Mouse (Mus musculus) heart, embryonic 13.5 days (tissue): Measurements from ENCODE around the gene Rnf214. TPM values are rescaled to one million over a fixed set of nuclear protein-coding genes. Genes with fewer than 3 reads are reported as not detected.

ENCODE experiments used
- ATAC-seq: fragments of 200-750 bp; cut with Nextera tagmentation; 2 replicates; pipeline ENCODE4 v1.8.0; 2017; ENCODE audit warnings: moderate TSS enrichment; ENCODE audit not compliant: insufficient number of reproducible peaks, low FRiP score, low TSS enrichment; ENCODE audit errors: extremely low read depth
- H3K27ac ChIP-seq: fragments of 300-500 bp; sonication (generic); replicated peaks from 2 replicates; pipeline ENCODE4 v1.5.1; 2015; ENCODE audit warnings: moderate library complexity, mild to moderate bottlenecking, inconsistent platforms
- H3K27me3 ChIP-seq: fragments of 300-500 bp; sonication (generic); replicated peaks from 2 replicates; pipeline ENCODE4 v1.6.1; 2015; ENCODE audit warnings: mild to moderate bottlenecking, inconsistent platforms
- H3K36me3 ChIP-seq: fragments of 300-500 bp; sonication (generic); 2 replicates; pipeline ENCODE4 v1.6.1; 2015; ENCODE audit warnings: mild to moderate bottlenecking, inconsistent platforms
- H3K4me1 ChIP-seq: fragments of 300-500 bp; sonication (generic); 2 replicates; pipeline ENCODE4 v1.6.1; 2015; ENCODE audit warnings: inconsistent platforms
- H3K4me2 ChIP-seq: fragments of 300-500 bp; sonication (generic); 2 replicates; pipeline ENCODE4 v1.6.1; 2015; ENCODE audit warnings: inconsistent platforms, mild to moderate bottlenecking, moderate library complexity
- H3K4me3 ChIP-seq: fragments of 300-500 bp; sonication (generic); 2 replicates; pipeline ENCODE4 v1.5.1; 2015; ENCODE audit warnings: moderate library complexity, mild to moderate bottlenecking, inconsistent platforms
- H3K9ac ChIP-seq: fragments of 300-500 bp; sonication (generic); 2 replicates; pipeline ENCODE4 v1.6.1; 2015; ENCODE audit warnings: inconsistent platforms, mild to moderate bottlenecking, moderate library complexity
- H3K9me3 ChIP-seq: fragments of 300-500 bp; sonication (generic); 2 replicates; pipeline ENCODE4 v1.6.1; 2016; ENCODE audit warnings: inconsistent platforms
- WGBS: fragments of 180-500 bp; shearing (Covaris S2); methylation state at CpG from one replicate; pipeline ENCODE4 v1.1.7; 2015; ENCODE audit warnings: mixed read lengths; 5-methylcytosine and 5-hydroxymethylcytosine counted together
- polyA plus RNA-seq: library from polyadenylated mRNA; unstranded; fragments of >200 nt; fragmentation: Nextera tagmentation; extraction: Ambion mirVana; gene quantifications from 2 replicates; pipeline ENCODE4 v1.2.1, GENCODE M21; 2015

Rnf214 gene
- polyA plus RNA-seq, 1 experiment from 2014 or later, result 40.0 TPM

DNA sequence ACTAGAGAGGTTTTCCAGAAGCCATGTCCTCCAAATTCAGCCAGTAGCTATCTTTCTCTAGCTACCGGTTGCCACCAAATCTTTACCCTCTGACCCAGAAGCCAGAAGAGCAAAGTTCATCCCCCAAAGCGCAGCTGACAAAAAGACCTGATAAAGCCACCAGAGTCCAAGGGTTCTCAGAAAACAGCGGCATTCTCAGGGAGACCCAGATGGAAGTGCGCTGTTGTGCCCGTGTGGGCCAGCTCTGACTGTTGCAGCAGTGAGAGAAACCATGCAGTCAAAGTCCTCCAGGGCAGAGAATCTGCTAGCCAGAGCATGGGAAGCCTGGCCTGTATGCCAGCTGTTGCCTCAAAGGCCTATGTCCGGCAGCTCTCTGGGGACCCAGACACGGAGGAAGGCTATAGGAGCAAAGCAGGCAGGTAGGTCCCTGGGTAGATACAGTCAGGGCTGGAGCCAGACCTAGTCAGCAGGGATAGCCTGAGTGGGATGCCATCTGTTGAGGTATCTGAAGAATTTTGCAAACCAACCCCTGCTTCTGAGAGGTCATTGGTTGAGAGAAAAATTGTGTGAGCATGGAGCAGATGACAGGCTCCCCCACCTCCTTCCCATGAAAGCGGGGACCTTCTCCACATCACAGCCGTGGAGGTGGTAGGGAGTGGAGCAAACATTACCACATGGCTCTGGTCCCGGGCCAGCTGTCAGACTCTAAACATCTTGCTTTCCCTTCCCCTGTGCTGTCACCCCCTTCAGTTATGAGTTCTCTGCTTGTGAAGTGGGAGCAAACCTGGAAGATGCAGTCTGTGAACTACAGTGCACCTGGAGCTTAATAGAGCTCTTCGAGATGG, 26.1 kb upstream of the Rnf214 start:
- Histone ChIP-seq H3K4me3 (peak overlapping the region; percentile 48), H3K27me3 (no peaks in the 10 kb centered on the region), H3K9ac (peak overlapping the region; percentile 64), H3K27ac (peak overlapping the region; percentile 8; the same call in 1 of the 2 replicates), H3K4me2 (peak overlapping the region; percentile 73), H3K4me1 (peaks cover 46% of the 10 kb centered on the region), H3K9me3 (no peaks in the 10 kb centered on the region), H3K36me3 (peaks cover 40% of the 10 kb centered on the region)
- 47% methylated on average over 11 of the region's 11 CpGs for WGBS
- no peak for ATAC-seq

DNA sequence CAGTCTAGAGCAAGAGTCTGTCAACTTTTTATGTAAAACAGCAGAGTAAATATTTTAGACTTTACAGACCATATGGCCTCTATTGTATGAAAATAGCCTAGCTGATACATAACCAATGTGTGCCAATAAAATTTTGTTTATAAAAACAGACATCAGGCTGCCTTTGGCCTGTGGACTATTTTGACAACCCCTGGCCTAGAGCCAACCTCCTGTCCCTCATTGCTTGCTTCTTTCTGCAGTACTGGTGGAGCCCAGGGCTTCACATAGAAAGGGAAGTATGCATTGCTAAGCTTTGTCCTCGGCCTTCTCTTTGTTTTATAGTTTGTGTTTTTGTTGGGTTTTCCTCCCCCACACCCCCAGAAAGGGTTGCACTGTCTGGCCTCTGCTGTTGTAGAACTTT, 25.2 kb upstream of the Rnf214 start:
- Histone ChIP-seq H3K4me1 (peaks cover 46% of the 10 kb centered on the region), H3K9me3 (no peaks in the 10 kb centered on the region), H3K4me3 (no peak overlapping the region), H3K4me2 (no peak overlapping the region), H3K9ac (no peak overlapping the region), H3K27me3 (no peaks in the 10 kb centered on the region), H3K36me3 (peaks cover 48% of the 10 kb centered on the region), H3K27ac (0 out of 2 replicates have a peak overlapping the region, but pooled peaks have one; percentile 9)
- ATAC-seq, result no peak
- WGBS, result 67% methylated on average over 1 of the region's 1 CpGs

DNA sequence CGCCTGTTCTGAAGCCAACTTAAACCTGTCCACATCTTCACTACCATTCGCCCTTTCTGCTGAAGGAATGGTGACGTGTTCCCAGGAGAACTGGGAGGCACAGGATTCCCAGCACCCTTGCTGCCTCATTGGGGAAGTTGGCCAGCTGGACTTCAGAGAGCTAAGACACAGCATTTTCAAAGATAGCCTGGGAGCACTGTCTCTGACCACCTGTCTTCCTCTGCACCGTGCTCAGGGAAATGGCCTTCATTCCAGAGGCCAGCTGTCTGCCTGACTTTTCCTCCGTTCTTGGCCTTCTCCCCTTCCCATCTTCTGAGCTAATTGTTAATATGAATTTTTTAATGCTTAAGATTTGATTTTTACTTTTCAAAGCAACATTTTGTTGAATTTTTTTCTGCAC, 22.6 kb upstream of the Rnf214 start:
- 75% methylated on average over 5 of the region's 5 CpGs for WGBS
- Histone ChIP-seq H3K27me3 (no peaks in the 10 kb centered on the region), H3K9me3 (no peaks in the 10 kb centered on the region), H3K4me3 (no peak overlapping the region), H3K4me1 (peaks cover 24% of the 10 kb centered on the region), H3K9ac (no peak overlapping the region), H3K27ac (no peak overlapping the region), H3K4me2 (no peak overlapping the region), H3K36me3 (peaks cover 72% of the 10 kb centered on the region)
- ATAC-seq, result no peak

DNA sequence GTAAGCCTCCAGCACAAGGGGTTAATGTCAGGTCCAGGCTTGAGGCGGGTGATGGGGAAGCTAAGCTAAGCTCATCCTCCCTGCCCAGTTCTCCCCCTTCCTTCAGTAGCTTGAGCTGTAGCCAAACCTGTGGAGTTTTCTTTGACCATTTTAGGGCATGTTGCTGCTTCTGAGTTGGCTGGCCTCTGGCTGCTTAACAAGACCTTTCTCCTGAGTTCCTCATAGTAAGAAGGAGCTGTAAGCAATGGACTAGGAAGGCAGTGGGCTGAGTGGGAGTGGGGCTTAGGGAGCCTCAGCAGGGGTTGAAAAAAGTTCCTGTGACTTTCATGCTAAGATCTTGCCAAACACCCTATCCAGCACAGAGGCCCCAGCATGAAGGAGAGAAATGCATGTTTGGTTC, 13.2 kb upstream of the Rnf214 start:
- Histone ChIP-seq H3K27ac (0 out of 2 replicates have a peak overlapping the region, but pooled peaks have one; percentile 42), H3K4me1 (no peaks in the 10 kb centered on the region), H3K4me2 (no peak overlapping the region), H3K9ac (no peak overlapping the region), H3K4me3 (no peak overlapping the region), H3K36me3 (peaks cover 91% of the 10 kb centered on the region), H3K9me3 (no peaks in the 10 kb centered on the region), H3K27me3 (no peaks in the 10 kb centered on the region)
- ATAC-seq, result no peak
- 33% methylated on average over 1 of the region's 1 CpGs for WGBS

DNA sequence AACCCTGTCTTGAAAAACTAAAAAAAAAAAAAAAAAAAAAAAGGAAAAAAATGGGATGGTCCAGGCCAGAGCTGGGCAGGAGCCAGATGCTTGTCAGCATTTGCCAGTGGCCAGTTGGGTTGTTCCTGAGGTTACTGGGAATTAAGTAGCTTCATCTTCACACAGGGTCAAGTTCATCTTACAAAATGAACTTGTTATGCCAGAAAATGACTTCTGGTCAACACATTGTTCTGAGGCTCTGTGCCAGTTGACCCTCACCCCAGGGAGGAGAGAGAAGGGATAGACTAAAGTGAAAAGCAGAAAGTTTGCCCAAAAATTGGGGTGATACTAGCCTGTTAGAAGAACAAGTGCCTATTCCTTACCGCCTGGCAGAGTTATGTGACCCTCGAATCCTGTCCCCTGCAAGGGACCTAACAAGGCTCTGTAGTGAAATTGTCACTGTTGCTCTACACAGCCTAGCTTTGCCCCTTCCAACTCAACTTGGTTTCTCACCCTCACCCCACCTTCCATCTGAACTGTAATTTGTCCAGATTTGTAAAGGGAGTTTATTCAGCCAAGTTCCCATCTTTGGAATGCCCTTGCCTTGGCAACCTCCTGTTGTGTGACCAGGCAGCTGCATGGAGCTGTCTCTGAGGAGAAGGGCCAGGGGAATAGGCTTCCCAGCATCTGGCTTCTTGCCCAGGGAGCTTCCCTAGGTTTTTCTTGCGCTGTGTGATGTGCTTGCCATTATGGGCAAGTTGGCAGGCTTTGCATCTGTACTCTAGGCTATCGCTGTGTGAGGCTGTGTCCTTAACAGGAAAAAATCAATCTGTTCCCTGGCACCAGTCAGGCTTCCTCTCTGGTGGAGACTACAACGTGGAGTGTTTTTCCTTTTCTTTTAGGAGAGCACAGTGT, 10.6 kb upstream of the Rnf214 start:
- no peak for ATAC-seq
- Histone ChIP-seq H3K27me3 (no peaks in the 10 kb centered on the region), H3K9ac (0 out of 2 replicates have a peak overlapping the region, but pooled peaks have one; percentile 24), H3K4me3 (no peak overlapping the region), H3K27ac (no peak overlapping the region), H3K4me2 (no peak overlapping the region), H3K9me3 (no peaks in the 10 kb centered on the region), H3K4me1 (no peaks in the 10 kb centered on the region), H3K36me3 (peaks cover 95% of the 10 kb centered on the region)
- 83% methylated on average over 5 of the region's 5 CpGs for WGBS

DNA sequence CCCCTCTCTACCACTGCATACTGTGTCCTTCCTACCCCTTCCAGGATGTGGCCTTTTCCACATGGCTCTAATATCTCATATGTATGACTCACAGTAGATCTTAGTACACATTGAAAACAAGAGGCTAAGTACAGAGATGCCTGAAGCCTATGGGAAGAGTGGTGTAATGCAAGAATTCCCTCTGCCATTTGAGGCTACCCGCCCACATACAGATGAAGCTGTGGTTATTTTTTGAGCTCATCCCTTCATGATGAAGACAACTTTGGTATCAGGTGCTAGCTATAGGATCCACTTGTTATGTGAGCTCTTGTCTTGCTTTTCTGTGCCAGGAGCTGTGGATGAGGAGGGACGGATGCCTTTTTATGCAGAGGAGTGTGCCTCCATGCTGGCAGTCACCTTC, 8.9 kb upstream of the Rnf214 start:
- Histone ChIP-seq H3K36me3 (peaks cover 98% of the 10 kb centered on the region), H3K9ac (no peak overlapping the region), H3K9me3 (no peaks in the 10 kb centered on the region), H3K27ac (no peak overlapping the region), H3K27me3 (no peaks in the 10 kb centered on the region), H3K4me1 (no peaks in the 10 kb centered on the region), H3K4me2 (no peak overlapping the region), H3K4me3 (no peak overlapping the region)
- no peak for ATAC-seq
- 82% methylated on average over 2 of the region's 2 CpGs for WGBS

- Histone ChIP-seq H3K9ac (no peak overlapping the region), H3K36me3 (peaks cover 83% of the 10 kb centered on the region), H3K4me1 (peaks cover 14% of the 10 kb centered on the region), H3K27me3 (no peaks in the 10 kb centered on the region), H3K4me2 (no peak overlapping the region), H3K4me3 (no peak overlapping the region), H3K27ac (no peak overlapping the region), H3K9me3 (no peaks in the 10 kb centered on the region)
- 61% methylated on average over 1 of the region's 1 CpGs for WGBS
- no peak for ATAC-seq
These were observed 5.0 kb upstream of the Rnf214 start for GRCm38 (mm10) chr9:45911673-45912072.

DNA sequence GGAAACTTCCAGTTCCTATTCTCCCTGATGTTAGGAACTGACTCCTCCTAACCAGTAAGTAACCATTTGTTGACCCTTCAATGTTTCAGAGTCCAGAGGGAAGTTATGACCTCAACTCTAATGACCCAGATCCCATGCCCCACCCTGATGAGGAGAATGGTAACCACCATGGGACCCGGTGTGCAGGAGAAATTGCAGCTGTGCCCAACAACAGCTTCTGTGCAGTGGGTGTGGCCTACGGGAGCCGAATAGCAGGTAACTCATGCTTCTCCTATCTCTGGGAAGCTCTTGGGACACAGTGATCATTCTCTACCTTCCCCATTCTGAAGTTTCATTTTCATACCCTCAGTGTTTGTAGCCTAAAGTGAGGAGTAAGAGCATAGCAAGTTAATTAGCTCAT, 4.3 kb upstream of the Rnf214 start:
- Histone ChIP-seq H3K9me3 (no peaks in the 10 kb centered on the region), H3K4me1 (peaks cover 14% of the 10 kb centered on the region), H3K27ac (no peak overlapping the region), H3K27me3 (no peaks in the 10 kb centered on the region), H3K9ac (no peak overlapping the region), H3K36me3 (peaks cover 76% of the 10 kb centered on the region), H3K4me2 (no peak overlapping the region), H3K4me3 (no peak overlapping the region)
- 87% methylated on average over 3 of the region's 3 CpGs for WGBS
- ATAC-seq, result no peak

DNA sequence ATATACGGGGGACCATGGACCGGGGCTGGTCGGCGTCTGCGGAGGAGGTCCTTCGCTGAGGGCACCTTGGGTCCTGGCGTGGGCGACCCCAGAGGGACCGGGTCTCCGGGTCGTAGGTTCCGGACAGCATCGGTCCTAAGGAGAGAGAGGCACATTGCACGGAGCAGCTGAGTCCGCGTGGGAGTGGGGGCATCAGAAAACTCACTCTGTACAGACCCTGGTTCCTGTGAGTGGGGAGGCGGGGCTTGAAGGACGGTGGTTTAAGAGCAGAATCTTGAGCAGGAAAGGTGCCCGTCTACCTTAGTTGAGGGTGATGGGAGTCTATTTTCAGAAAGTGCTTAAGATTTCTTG, 342 bp upstream of the Rnf214 start:
- Histone ChIP-seq H3K27ac (peak overlapping the region; percentile 98), H3K27me3 (no peaks in the 10 kb centered on the region), H3K9me3 (no peaks in the 10 kb centered on the region), H3K36me3 (peaks cover 55% of the 10 kb centered on the region), H3K4me1 (peaks cover 26% of the 10 kb centered on the region), H3K4me2 (peak overlapping the region; percentile 78), H3K4me3 (peak overlapping the region; percentile 74), H3K9ac (peak overlapping the region; percentile 98)
- under 1% methylated on average over 19 of the region's 19 CpGs for WGBS
- ATAC-seq, result peak; percentile 4; the same call in 1 of the 2 replicates

- peak; percentile 51; the same call in 1 of the 2 replicates for ATAC-seq
- Histone ChIP-seq H3K27me3 (no peaks in the 10 kb centered on the region), H3K9ac (peak overlapping the region; percentile 98), H3K27ac (peak overlapping the region; percentile 98), H3K4me3 (peak overlapping the region; percentile 74), H3K4me2 (peak overlapping the region; percentile 78), H3K9me3 (no peaks in the 10 kb centered on the region), H3K36me3 (peaks cover 55% of the 10 kb centered on the region), H3K4me1 (peaks cover 26% of the 10 kb centered on the region)
- under 1% methylated on average over 16 of the region's 27 CpGs for WGBS
These were observed 887 bp downstream of the Rnf214 start for GRCm38 (mm10) chr9:45905811-45906237.

DNA sequence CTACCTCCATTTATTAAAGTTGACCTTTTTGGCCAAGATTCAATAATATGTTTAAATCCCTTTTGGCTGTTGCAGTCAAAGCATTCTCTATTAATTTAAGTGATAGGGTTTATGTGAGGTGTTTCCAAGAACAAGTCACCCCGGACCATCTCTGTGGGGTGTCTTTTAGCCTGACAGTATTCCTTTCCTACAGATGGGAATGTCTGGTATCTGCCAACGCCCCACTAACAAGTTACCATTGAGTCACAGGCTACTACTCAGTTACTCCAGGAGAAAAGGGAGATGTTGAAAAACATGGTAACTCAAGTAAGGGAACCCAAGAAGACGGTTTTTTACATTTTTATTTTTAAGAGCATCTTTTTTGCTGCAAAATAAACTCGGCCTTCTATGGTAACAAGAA, 1.5 kb downstream of the Rnf214 start:
- peak overlapping the region; percentile 74 for H3K4me3 ChIP-seq
- H3K27ac ChIP-seq, result no peak overlapping the region; the same call in 1 of the 2 replicates
- peaks cover 53% of the 10 kb centered on the region for H3K36me3 ChIP-seq
- H3K27me3 ChIP-seq, result no peaks in the 10 kb centered on the region
- ATAC-seq, result no peak
- peak overlapping the region; percentile 98 for H3K9ac ChIP-seq
- H3K9me3 ChIP-seq, result no peaks in the 10 kb centered on the region
- 54% methylated on average over 4 of the region's 4 CpGs for WGBS
- peak overlapping the region; percentile 78 for H3K4me2 ChIP-seq
- H3K4me1 ChIP-seq, result peaks cover 26% of the 10 kb centered on the region
